Mouse (Mus musculus) G1E (cell line): ENCODE results near the gene Myo10.

ENCODE experiments used
- CTCF ChIP-seq: IDR thresholded peaks from 2 replicates; pipeline ENCODE4 v1.5.1; 2012; ENCODE audit warnings: low read depth, low read length, inconsistent platforms, mixed read lengths
- GATA1 ChIP-seq: IDR thresholded peaks from 2 replicates; pipeline ENCODE4 v1.6.1; 2012; ENCODE audit warnings: borderline replicate concordance, low read length, inconsistent platforms, mixed read lengths
- TAL1 ChIP-seq: conservative IDR thresholded peaks from 2 replicates; pipeline ENCODE4 v1.6.1; 2012; ENCODE audit warnings: low read depth, low read length, inconsistent platforms, mixed read lengths

- TF ChIP-seq CTCF (no peak), GATA1 (no peak), TAL1 (no peak)
These were observed 212.8 kb downstream of the Myo10 start for GRCm38 (mm10) chr15:25834920-25835674.
